ENCODE assay signal across 8 mouse cellular contexts in the genomic region with DNA sequence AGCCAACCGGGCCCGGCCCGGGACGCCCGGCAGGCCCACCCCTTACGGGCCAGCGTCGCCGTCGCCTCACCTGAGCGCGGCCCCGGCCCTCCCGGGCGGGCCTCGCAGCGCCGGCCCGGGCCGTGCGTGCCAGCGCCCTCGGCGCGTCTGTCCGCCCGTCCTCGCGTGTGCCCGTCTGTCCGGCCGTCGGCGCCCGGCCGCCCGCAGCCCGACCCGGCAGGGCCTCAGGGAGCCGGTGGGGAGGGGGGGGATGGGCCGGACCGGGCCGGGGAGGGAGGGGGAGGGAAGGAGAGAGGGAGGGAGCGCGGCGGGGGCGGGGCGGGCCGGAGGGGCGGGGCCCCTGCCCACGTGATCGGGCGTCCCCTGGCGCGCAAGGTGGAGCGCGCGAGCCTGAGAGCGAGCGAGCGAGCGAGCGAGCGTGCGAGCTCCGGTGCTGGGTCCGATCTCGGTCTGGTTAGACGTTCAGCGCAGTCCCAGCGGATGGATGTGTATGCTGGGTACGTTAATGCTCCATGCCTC. TPM values are rescaled to one million over a fixed set of nuclear protein-coding genes. Genes with fewer than 3 reads are reported as not detected.
A peak's percentile ranks its signal among the peaks of the same experiment; 100 is the strongest.
DNase-seq lines count a peak whose midpoint lies in the region; ATAC-seq and TF ChIP-seq lines count a peak whose summit lies in the region.

Ncoa6 (minus strand) TSS at position 325 of the 519 bp plus-strand sequence.

- peaks cover 3% of the 10 kb centered on the region; the same call in 1 of the 2 replicates for H3K79me2 ChIP-seq in heart, adult 2 months (replicated peaks; ENCODE audit: control insufficient read depth, insufficient read depth, low read length)

- ATAC-seq in embryonic facial prominence, embryonic 11.5 days (replicated peaks; ENCODE audit: insufficient number of reproducible peaks, low FRiP score, low TSS enrichment, low read depth), result peak; percentile 77
- peak; percentile 49; the same call in 1 of the 2 replicates for ATAC-seq in monocyte, adult 5-6 weeks (replicated peaks; ENCODE audit: insufficient number of reproducible peaks, low FRiP score, low TSS enrichment, poor library complexity, severe bottlenecking)

- 0 out of 2 replicates have a peak, but pooled peaks have one; percentile 4 for TF ChIP-seq CTCF in heart, adult 2 months (IDR thresholded peaks at IDR 0.05)
- TF ChIP-seq CTCF in kidney, adult 2 months (conservative IDR thresholded peaks at IDR 0.05; ENCODE audit: insufficient read depth, insufficient read length, low read depth, low read length), result no peak

- DNase-seq in 416B (ENCODE audit: low read depth) (peak; percentile 78), liver (peak; percentile 90)
- DNase-seq in adrenal gland, postnatal 25 days, result peak; percentile 81
- DNase-seq in embryonic facial prominence, embryonic 11.5 days (ENCODE audit: low spot score), result peak; percentile 85
- DNase-seq in heart, adult 2 months, result peak; percentile 78 to 79
- DNase-seq in kidney, adult 2 months, result peak; percentile 77
- peak; percentile 49 to 53 for DNase-seq in spleen, postnatal 36 days (ENCODE audit: low spot score in 2 of 2)

- TF ChIP-seq EP300 in heart, adult 2 months (IDR thresholded peaks at IDR 0.05; ENCODE audit: insufficient read depth, low read depth, low read length), result no peak

- peak within 1 kb of the TSS; percentile 77 for H3K27ac ChIP-seq in embryonic facial prominence, embryonic 11.5 days (replicated peaks; ENCODE audit: low read depth, low read length)
- peak within 1 kb of the TSS; percentile 83 for H3K27ac ChIP-seq in heart, adult 2 months
- peak within 1 kb of the TSS; percentile 72 for H3K27ac ChIP-seq in kidney, adult 2 months (ENCODE audit: insufficient read depth, low read depth, low read length)

- intact Hi-C loops in heart, adult 2 months (cut with DNase I), result loop anchor here (2.0 to 5.0 kb wide), 2 partner anchors 43 to 116 kb away; partner anchors contain the start of genes Acss2 and Pigu

- H3K4me1 ChIP-seq in embryonic facial prominence, embryonic 11.5 days (ENCODE audit: control insufficient read depth, insufficient read depth, low read length), result no peaks in the 10 kb centered on the region; the same call in 1 of the 2 replicates
- H3K4me1 ChIP-seq in heart, adult 2 months (ENCODE audit: control insufficient read depth, insufficient read depth, low read length), result peaks cover 4% of the 10 kb centered on the region
- peaks cover 12% of the 10 kb centered on the region for H3K4me1 ChIP-seq in kidney, adult 2 months (ENCODE audit: control insufficient read depth, insufficient read depth, low read length)

- H3K27me3 ChIP-seq in embryonic facial prominence, embryonic 11.5 days (ENCODE audit: control insufficient read depth, insufficient read depth, low read length), result no peaks in the 10 kb centered on the region
- no peaks in the 10 kb centered on the region for H3K27me3 ChIP-seq in heart, adult 2 months (ENCODE audit: control insufficient read depth, insufficient read depth, low read length)
- no peaks in the 10 kb centered on the region for H3K27me3 ChIP-seq in kidney, adult 2 months (replicated peaks; ENCODE audit: control insufficient read depth, insufficient read depth, low read length)

- H3K4me2 ChIP-seq in embryonic facial prominence, embryonic 11.5 days (ENCODE audit: low read depth, low read length), result peak within 1 kb of the TSS; percentile 60

- no peaks in the 10 kb centered on the region for H3K36me3 ChIP-seq in embryonic facial prominence, embryonic 11.5 days (replicated peaks; ENCODE audit: control insufficient read depth, insufficient read depth, low read depth, low read length)
- peaks cover 8% of the 10 kb centered on the region for H3K36me3 ChIP-seq in heart, adult 2 months (ENCODE audit: control insufficient read depth, insufficient read depth, low read length)
- H3K36me3 ChIP-seq in kidney, adult 2 months (ENCODE audit: control insufficient read depth, insufficient read depth, low read length), result no peaks in the 10 kb centered on the region

- peak within 1 kb of the TSS; percentile 83 for H3K4me3 ChIP-seq in embryonic facial prominence, embryonic 11.5 days (ENCODE audit: low read depth, low read length)
- H3K4me3 ChIP-seq in heart, adult 2 months, result peak within 1 kb of the TSS; percentile 77
- peak within 1 kb of the TSS; percentile 92 for H3K4me3 ChIP-seq in kidney, adult 2 months (ENCODE audit: insufficient read depth, low read depth, low read length)

- 0 out of 2 replicates have a peak, but pooled peaks have one; percentile 28 for TF ChIP-seq POLR2A in heart, adult 2 months (IDR thresholded peaks at IDR 0.05; ENCODE audit: insufficient read depth, low read depth, low read length)
- no peak for TF ChIP-seq POLR2A in kidney, adult 2 months (IDR thresholded peaks at IDR 0.05; ENCODE audit: low read depth, low read length)

- H3K9me3 ChIP-seq in embryonic facial prominence, embryonic 11.5 days (replicated peaks; ENCODE audit: control insufficient read depth, low read length), result no peaks in the 10 kb centered on the region

- peak within 1 kb of the TSS; percentile 96 for H3K9ac ChIP-seq in embryonic facial prominence, embryonic 11.5 days (replicated peaks; ENCODE audit: low read length)
- H3K9ac ChIP-seq in heart, adult 2 months (ENCODE audit: low read depth, low read length), result peak within 1 kb of the TSS; percentile 97

- 0% methylated on average over 41 of the region's 72 CpGs for WGBS in embryonic facial prominence, embryonic 11.5 days
- 1% methylated on average over 57 of the region's 72 CpGs for WGBS in heart, adult 2 months
- WGBS in kidney, adult 2 months, result 2% methylated on average over 64 of the region's 72 CpGs

RNA-seq across cellular contexts. Expression of gene Ncoa6, which starts in this region (rescaled TPM):
- total RNA-seq in adrenal gland, postnatal 25 days (2021), result 58.2 and 58.4 TPM in 2 replicates
- polyA plus RNA-seq in embryonic facial prominence, embryonic 11.5 days (2014; fragmentation: Nextera tagmentation; extraction: Ambion mirVana), result 27.7 and 28.6 TPM in 2 replicates
- total RNA-seq in heart, adult 2 months (2021), result 10 to 100 TPM; 20.5 to 22.9 TPM
- polyA plus RNA-seq in heart, adult 2 months (2012; rRNA removed), result 17.8 and 25.2 TPM in 2 replicates
- polyA plus RNA-seq in kidney, adult 2 months (2012; rRNA removed), result 25.4 and 40.6 TPM in 2 replicates
- 10.9 to 39.1 TPM (median 15.5 TPM) in 3 replicates for total RNA-seq in monocyte, adult 5-6 weeks (2017)

Comparison
In these comparisons a context has a peak if more than half of its experiments do, and no peak if none do; other contexts are left out.
1. Peak in every context shown above with its lines: DNase-seq, ATAC-seq, H3K4me3 ChIP-seq and H3K27ac ChIP-seq.